Mouse (Mus musculus) limb, embryonic 14.5 days (tissue): ENCODE results near the gene Tcp10a. TPM values are rescaled to one million over a fixed set of nuclear protein-coding genes. Genes with fewer than 3 reads are reported as not detected.
"Not testable (repeated sequence)": the region's sequence is repeated elsewhere in the genome, so short reads cannot be mapped to it uniquely, and the experiment has no call there.

ENCODE experiments used
- ATAC-seq: fragments of 200-750 bp; cut with Nextera tagmentation; 2 replicates; pipeline ENCODE4 v1.8.0; 2017; ENCODE audit warnings: low read depth, moderate number of reproducible peaks, moderate TSS enrichment; ENCODE audit not compliant: low FRiP score
- DNase-seq: peaks from one replicate; pipeline ENCODE4 v3.0.0-alpha.2; 2015; ENCODE audit warnings: low spot score
- H3K27ac ChIP-seq: fragments of 300-500 bp; sonication (generic); replicated peaks from 2 replicates; pipeline ENCODE4 v1.5.1; 2014; ENCODE audit warnings: low read depth, mild to moderate bottlenecking, low read length, moderate library complexity, mixed read lengths
- H3K27me3 ChIP-seq: fragments of 300-500 bp; sonication (generic); 2 replicates; pipeline ENCODE4 v1.6.1; 2014; ENCODE audit warnings: low read length, mixed read lengths; ENCODE audit not compliant: control insufficient read depth, insufficient read depth
- H3K36me3 ChIP-seq: fragments of 300-500 bp; sonication (generic); 2 replicates; pipeline ENCODE4 v1.6.1; 2014; ENCODE audit warnings: mild to moderate bottlenecking, low read length, moderate library complexity, mixed read lengths; ENCODE audit not compliant: control insufficient read depth, insufficient read depth
- H3K4me1 ChIP-seq: fragments of 300-500 bp; sonication (generic); 2 replicates; pipeline ENCODE4 v1.6.1; 2014; ENCODE audit warnings: antibody characterized with exemption, low read length, mixed read lengths; ENCODE audit not compliant: control insufficient read depth, insufficient read depth
- H3K4me2 ChIP-seq: fragments of 300-500 bp; sonication (generic); replicated peaks from 2 replicates; pipeline ENCODE4 v1.6.1; 2014; ENCODE audit warnings: low read depth, mild to moderate bottlenecking, low read length, moderate library complexity; ENCODE audit not compliant: severe bottlenecking
- H3K4me3 ChIP-seq: fragments of 300-500 bp; sonication (generic); replicated peaks from 2 replicates; pipeline ENCODE4 v1.5.1; 2014; ENCODE audit warnings: low read length
- H3K9ac ChIP-seq: fragments of 300-500 bp; sonication (generic); 2 replicates; pipeline ENCODE4 v1.6.1; 2014; ENCODE audit warnings: mild to moderate bottlenecking, low read depth, low read length, moderate library complexity; ENCODE audit not compliant: severe bottlenecking
- H3K9me3 ChIP-seq: fragments of 300-500 bp; sonication (generic); 2 replicates; pipeline ENCODE4 v1.6.1; 2016; ENCODE audit warnings: low read length; ENCODE audit not compliant: control insufficient read depth
- WGBS: fragments of 180-500 bp; shearing (Covaris S2); extraction: QIAGEN DNeasy Blood & Tissue Kit; methylation state at CpG from one replicate; pipeline ENCODE4 v1.1.7; 2014; 5-methylcytosine and 5-hydroxymethylcytosine counted together
- polyA plus RNA-seq, 2 experiments: library from polyadenylated mRNA; depleted of rRNA in 1 of 2; stranded (reverse) in 1 of 2; unstranded in 1 of 2; fragments of >200 nt; fragmentation: Nextera tagmentation in 1 of 2; extraction: Ambion mirVana in 1 of 2; gene quantifications; 2 replicates each; pipeline versions ENCODE4 v1.2.1 to v1.2.3; 2012 to 2014

Tcp10a gene
- polyA plus RNA-seq, 2 experiments, result not detected

- H3K4me3 ChIP-seq, ATAC-seq, DNase-seq, H3K27me3 ChIP-seq, H3K36me3 ChIP-seq, H3K4me2 ChIP-seq, H3K9me3 ChIP-seq, H3K9ac ChIP-seq, H3K4me1 ChIP-seq, H3K27ac ChIP-seq: not testable (repeated sequence)
- no CpG with 5 or more reads among the region's 2 CpGs for WGBS
Observed at GRCm38 (mm10) chr17:7388341-7388957, 64.0 kb downstream of the Tcp10a start.

GRCm38 (mm10) chr17:7388958-7389356, 64.5 kb downstream of the Tcp10a start:
- ATAC-seq, H3K9me3 ChIP-seq, H3K27ac ChIP-seq, H3K27me3 ChIP-seq, H3K4me2 ChIP-seq, H3K9ac ChIP-seq, H3K4me3 ChIP-seq, H3K4me1 ChIP-seq, DNase-seq, H3K36me3 ChIP-seq: not testable (repeated sequence)
- 65% methylated on average over 6 of the region's 8 CpGs for WGBS

GRCm38 (mm10) chr17:7389898-7390297, 65.5 kb downstream of the Tcp10a start:
- H3K27me3 ChIP-seq, DNase-seq, H3K9me3 ChIP-seq, H3K9ac ChIP-seq, H3K27ac ChIP-seq, H3K4me2 ChIP-seq, H3K36me3 ChIP-seq, H3K4me1 ChIP-seq, H3K4me3 ChIP-seq, ATAC-seq: not testable (repeated sequence)
- WGBS, result 58% methylated on average over 7 of the region's 7 CpGs

- not testable (repeated sequence) for DNase-seq, H3K27me3 ChIP-seq, H3K27ac ChIP-seq, H3K4me3 ChIP-seq, ATAC-seq, H3K36me3 ChIP-seq, H3K4me2 ChIP-seq, H3K9ac ChIP-seq, H3K9me3 ChIP-seq, H3K4me1 ChIP-seq
- 88% methylated on average over 7 of the region's 7 CpGs for WGBS
Observed at GRCm38 (mm10) chr17:7395116-7395515, 70.7 kb downstream of the Tcp10a start.

Other genes starting within 250 kb of the Tcp10a start
- 13.8 and 17.6 TPM in 2 replicates for gene Rps6ka2, start 154.5 kb upstream of the Tcp10a start, polyA plus RNA-seq (2012; rRNA removed)
- gene Rps6ka2, start 154.5 kb upstream of the Tcp10a start, polyA plus RNA-seq (2014; fragmentation: Nextera tagmentation; extraction: Ambion mirVana), result 12.1 and 12.8 TPM in 2 replicates
- not detected in 2 replicates for gene Ttll2, start 28.1 kb downstream of the Tcp10a start, polyA plus RNA-seq (2012; rRNA removed)
- gene Ttll2, start 28.1 kb downstream of the Tcp10a start, polyA plus RNA-seq (2014; fragmentation: Nextera tagmentation; extraction: Ambion mirVana), result not detected in 2 replicates
- not detected in 2 replicates for gene Gm49630, start 47.3 kb downstream of the Tcp10a start, polyA plus RNA-seq (2012; rRNA removed)
- not detected in 2 replicates for gene Gm49630, start 47.3 kb downstream of the Tcp10a start, polyA plus RNA-seq (2014; fragmentation: Nextera tagmentation; extraction: Ambion mirVana)
- 0.03 and 0.06 TPM in 2 replicates for gene Unc93a2, start 60.8 kb downstream of the Tcp10a start, polyA plus RNA-seq (2012; rRNA removed)
- not detected in 2 replicates for gene Unc93a2, start 60.8 kb downstream of the Tcp10a start, polyA plus RNA-seq (2014; fragmentation: Nextera tagmentation; extraction: Ambion mirVana)